Mouse (Mus musculus) kidney, postnatal 0 days (tissue): ENCODE data around the gene Vstm2b. TPM values are rescaled to one million over a fixed set of nuclear protein-coding genes. Genes with fewer than 3 reads are reported as not detected.

ENCODE experiments used
- ATAC-seq: fragments of 200-750 bp; cut with Nextera tagmentation; replicated peaks from 2 replicates; pipeline ENCODE4 v1.8.0; 2017; ENCODE audit warnings: low read depth, moderate number of reproducible peaks, moderate TSS enrichment, moderate library complexity; ENCODE audit not compliant: low FRiP score
- DNase-seq: peaks from one replicate; pipeline ENCODE4 v3.0.0-alpha.2; 2016; ENCODE audit warnings: low spot score
- H3K27ac ChIP-seq: fragments of 300-500 bp; sonication (generic); 2 replicates; pipeline ENCODE4 v1.5.1; 2014; ENCODE audit warnings: mild to moderate bottlenecking
- H3K27me3 ChIP-seq: fragments of 300-500 bp; sonication (generic); 2 replicates; pipeline ENCODE4 v1.6.1; 2014; ENCODE audit warnings: low read length, mixed read lengths; ENCODE audit not compliant: insufficient read depth
- H3K36me3 ChIP-seq: fragments of 300-500 bp; sonication (generic); 2 replicates; pipeline ENCODE4 v1.6.1; 2014; ENCODE audit warnings: low read length, mixed read lengths; ENCODE audit not compliant: insufficient read depth
- H3K4me1 ChIP-seq: fragments of 300-500 bp; sonication (generic); replicated peaks from 2 replicates; pipeline ENCODE4 v1.6.1; 2014; ENCODE audit warnings: antibody characterized with exemption, low read length, mixed read lengths; ENCODE audit not compliant: insufficient read depth
- H3K4me2 ChIP-seq: fragments of 300-500 bp; sonication (generic); 2 replicates; pipeline ENCODE4 v1.6.1; 2014; ENCODE audit warnings: mild to moderate bottlenecking, low read length, moderate library complexity, mixed read lengths
- H3K4me3 ChIP-seq: fragments of 300-500 bp; sonication (generic); replicated peaks from 2 replicates; pipeline ENCODE4 v1.5.1; 2014; ENCODE audit warnings: low read depth, low read length
- H3K9ac ChIP-seq: fragments of 300-500 bp; sonication (generic); 2 replicates; pipeline ENCODE4 v1.6.1; 2014; ENCODE audit warnings: low read depth, low read length
- H3K9me3 ChIP-seq: fragments of 300-500 bp; sonication (generic); replicated peaks from 2 replicates; pipeline ENCODE4 v1.6.1; 2016; ENCODE audit warnings: low read length, inconsistent platforms, mixed read lengths
- CTCF ChIP-seq: IDR thresholded peaks from 2 replicates; pipeline ENCODE4 v1.5.1; 2016; ENCODE audit warnings: antibody characterized with exemption, low read depth, mild to moderate bottlenecking, moderate library complexity
- WGBS: fragments of 180-500 bp; shearing (Covaris S2); extraction: QIAGEN DNeasy Blood & Tissue Kit; methylation state at CpG from one replicate; pipeline ENCODE4 v1.1.7; 2014; 5-methylcytosine and 5-hydroxymethylcytosine counted together
- polyA plus RNA-seq: library from polyadenylated mRNA; unstranded; fragments of >200 nt; fragmentation: Nextera tagmentation; extraction: Ambion mirVana; gene quantifications from 2 replicates; pipeline ENCODE4 v1.2.1, GENCODE M21; 2015

The Vstm2b gene
- polyA plus RNA-seq, 1 experiment from 2014 or later: 4.5 TPM

GRCm38 (mm10) chr7:40942233-40942935, 44.3 kb downstream of the Vstm2b start:
- Histone ChIP-seq H3K36me3 (no peaks in the 10 kb centered on the region), H3K9me3 (no peaks in the 10 kb centered on the region), H3K27me3 (no peaks in the 10 kb centered on the region), H3K4me2 (no peak overlapping the region), H3K4me1 (no peaks in the 10 kb centered on the region), H3K27ac (no peak overlapping the region), H3K9ac (no peak overlapping the region), H3K4me3 (no peak overlapping the region)
- ATAC-seq (no peak), DNase-seq (peak; percentile 68)
- peak; percentile 79 for TF ChIP-seq CTCF
- 54% methylated on average over 3 of the region's 3 CpGs for WGBS

Other genes with a start within 250 kb of the Vstm2b start
- gene 4930433I11Rik, start 89.2 kb downstream of the Vstm2b start, polyA plus RNA-seq: not detected in 2 replicates
- not detected in 2 replicates for gene Gm4884, start 134.4 kb downstream of the Vstm2b start, polyA plus RNA-seq